Comparison of ENCODE assay signal across 9 mouse cellular contexts in genomic region chr19:46369204-46369603, GRCm38 (mm10). TPM values are rescaled to one million over a fixed set of nuclear protein-coding genes. Genes with fewer than 3 reads are reported as not detected.
DNase-seq lines count a peak whose midpoint lies in the region; ATAC-seq and TF ChIP-seq lines count a peak whose summit lies in the region.
"Had no signal": no experiment of that assay in that cellular context is flagged by ENCODE, and none has a peak within 500 bp of the region (broad histone marks: within the 10 kb centered on the region; RNA-seq: fewer than 3 reads in every experiment).

No protein-coding gene starts in this region.

- no peaks in the 10 kb centered on the region for H3K36me3 ChIP-seq in forebrain, embryonic 10.5 days (replicated peaks)
- no peaks in the 10 kb centered on the region; the same call in 1 of the 2 replicates for H3K36me3 ChIP-seq in forebrain, embryonic 13.5 days (ENCODE audit: poor library complexity, severe bottlenecking)
- H3K36me3 ChIP-seq in E14TG2a.4 (ENCODE audit: insufficient read depth, low read length): peaks cover 41% of the 10 kb centered on the region
- H3K36me3 ChIP-seq: hindbrain, embryonic 15.5 days had no signal

- no peak overlapping the region for H3K4me2 ChIP-seq in forebrain, embryonic 13.5 days
- H3K4me2 ChIP-seq: hindbrain, embryonic 15.5 days had no signal

- H3K4me1 ChIP-seq in forebrain, embryonic 10.5 days: peaks cover 2% of the 10 kb centered on the region
- no peaks in the 10 kb centered on the region for H3K4me1 ChIP-seq in forebrain, embryonic 13.5 days
- H3K4me1 ChIP-seq in E14TG2a.4 (replicated peaks; ENCODE audit: low read depth, low read length): peaks cover 14% of the 10 kb centered on the region

- no peak overlapping the region for H3K9ac ChIP-seq in forebrain, embryonic 13.5 days
- H3K9ac ChIP-seq: hindbrain, embryonic 15.5 days had no signal

- peak; percentile 39 for TF ChIP-seq CTCF in E14TG2a.4 (conservative IDR thresholded peaks at IDR 0.05; ENCODE audit: low read length)

- ATAC-seq in forebrain, embryonic 13.5 days: no peak

- WGBS in forebrain, embryonic 10.5 days: 39% methylated on average over 4 of the region's 4 CpGs
- 41% methylated on average over 4 of the region's 4 CpGs for WGBS in forebrain, embryonic 13.5 days

- H3K4me3 ChIP-seq in forebrain, embryonic 10.5 days: no peak overlapping the region
- H3K4me3 ChIP-seq in forebrain, embryonic 13.5 days: no peak overlapping the region
- no peak overlapping the region for H3K4me3 ChIP-seq in E14TG2a.4 (replicated peaks; ENCODE audit: low read length)
- H3K4me3 ChIP-seq: hindbrain, embryonic 15.5 days had no signal

- no peak overlapping the region for H3K27ac ChIP-seq in forebrain, embryonic 10.5 days
- no peak overlapping the region for H3K27ac ChIP-seq in forebrain, embryonic 13.5 days
- H3K27ac ChIP-seq: hindbrain, embryonic 15.5 days had no signal

- no peaks in the 10 kb centered on the region for H3K27me3 ChIP-seq in forebrain, embryonic 10.5 days (ENCODE audit: poor library complexity, severe bottlenecking)
- no peaks in the 10 kb centered on the region for H3K27me3 ChIP-seq in forebrain, embryonic 13.5 days
- no peaks in the 10 kb centered on the region for H3K27me3 ChIP-seq in E14TG2a.4 (ENCODE audit: insufficient read depth, low read length)
- H3K27me3 ChIP-seq: hindbrain, embryonic 15.5 days had no signal

- DNase-seq in forebrain, embryonic 10.5 days (ENCODE audit: extremely low spot score, low spot score): peak; percentile 42
- DNase-seq in cerebellum, adult 18-20 months: peak; percentile 72 to 80
- peak; percentile 56 for DNase-seq in gastrocnemius, postnatal 25 days
- peak; percentile 51 to 68 for DNase-seq in kidney, adult 8-10 months
- peak; percentile 74 to 81 for DNase-seq in lung, adult 18-20 months
- DNase-seq in right cerebral cortex, postnatal 14 days: peak; percentile 59

- no peaks in the 10 kb centered on the region for H3K9me3 ChIP-seq in forebrain, embryonic 10.5 days
- H3K9me3 ChIP-seq in forebrain, embryonic 13.5 days (replicated peaks): no peaks in the 10 kb centered on the region
- H3K9me3 ChIP-seq in E14TG2a.4 (ENCODE audit: low read length): no peaks in the 10 kb centered on the region
- H3K9me3 ChIP-seq: hindbrain, embryonic 15.5 days had no signal

RNA-seq across cellular contexts. Expression of gene 2310034G01Rik, which starts 19.1 kb away (rescaled TPM):
- polyA plus RNA-seq in forebrain, embryonic 10.5 days (2016; fragmentation: Nextera tagmentation; extraction: Ambion mirVana): 1.0 and 1.1 TPM in 2 replicates
- 1.7 and 2.2 TPM in 2 replicates for polyA plus RNA-seq in forebrain, embryonic 13.5 days (2015; fragmentation: Nextera tagmentation; extraction: Ambion mirVana)
- under 1 TPM; 0.33 to 0.38 TPM for total RNA-seq in gastrocnemius, postnatal 25 days (2021)

RNA-seq across cellular contexts. Expression of gene Actr1a, which starts 26.3 kb away (rescaled TPM):
- polyA plus RNA-seq in forebrain, embryonic 10.5 days (2016; fragmentation: Nextera tagmentation; extraction: Ambion mirVana): 172 and 185 TPM in 2 replicates
- 285 and 307 TPM in 2 replicates for polyA plus RNA-seq in forebrain, embryonic 13.5 days (2015; fragmentation: Nextera tagmentation; extraction: Ambion mirVana)
- total RNA-seq in gastrocnemius, postnatal 25 days (2021): 10 to 100 TPM; 49.3 to 53.1 TPM

RNA-seq across cellular contexts. Expression of gene Sufu, which starts 27.5 kb away (rescaled TPM):
- polyA plus RNA-seq in forebrain, embryonic 10.5 days (2016; fragmentation: Nextera tagmentation; extraction: Ambion mirVana): 47.5 and 50.8 TPM in 2 replicates
- 28.0 and 30.3 TPM in 2 replicates for polyA plus RNA-seq in forebrain, embryonic 13.5 days (2015; fragmentation: Nextera tagmentation; extraction: Ambion mirVana)
- total RNA-seq in gastrocnemius, postnatal 25 days (2021): 1 to 10 TPM; 6.0 to 6.1 TPM

RNA-seq across cellular contexts. Expression of gene Mfsd13a, which starts 28.3 kb away (rescaled TPM):
- polyA plus RNA-seq in forebrain, embryonic 10.5 days (2016; fragmentation: Nextera tagmentation; extraction: Ambion mirVana): 12.5 and 13.3 TPM in 2 replicates
- 7.6 and 7.8 TPM in 2 replicates for polyA plus RNA-seq in forebrain, embryonic 13.5 days (2015; fragmentation: Nextera tagmentation; extraction: Ambion mirVana)
- total RNA-seq in gastrocnemius, postnatal 25 days (2021): 1 to 10 TPM; 1.0 to 1.2 TPM

RNA-seq across cellular contexts. Expression of gene Cuedc2, which starts 30.7 kb away (rescaled TPM):
- 206 and 224 TPM in 2 replicates for polyA plus RNA-seq in forebrain, embryonic 10.5 days (2016; fragmentation: Nextera tagmentation; extraction: Ambion mirVana)
- 304 and 309 TPM in 2 replicates for polyA plus RNA-seq in forebrain, embryonic 13.5 days (2015; fragmentation: Nextera tagmentation; extraction: Ambion mirVana)
- total RNA-seq in gastrocnemius, postnatal 25 days (2021): 10 to 100 TPM; 56.1 to 56.5 TPM
